Mouse (Mus musculus): ENCODE measurements around the gene Kcnd1. TPM values are rescaled to one million over a fixed set of nuclear protein-coding genes. Genes with fewer than 3 reads are reported as not detected.

Gene Kcnd1
- total RNA-seq, 1 experiment, result 3.1 TPM

- Histone ChIP-seq H3K9ac (ENCODE audit: insufficient read depth, low read depth, low read length, poor library complexity, severe bottlenecking) (no peak overlapping the region), H3K4me3 (ENCODE audit: insufficient read depth in 1 of 2, low read depth in 1 of 2, low read length in 2 of 2, poor library complexity in 1 of 2, severe bottlenecking in 1 of 2) (no peak overlapping the region), H3K36me3 (ENCODE audit: control insufficient read depth, insufficient read depth, low read length, poor library complexity, severe bottlenecking) (peaks cover 4% of the 10 kb centered on the region; the same call in 1 of the 2 replicates), H3K4me1 (ENCODE audit: control insufficient read depth in 2 of 2, insufficient read depth in 2 of 2, low read length in 2 of 2, poor library complexity in 1 of 2) (no peaks in the 10 kb centered on the region), H3K27ac (ENCODE audit: insufficient read depth, low read depth, low read length, poor library complexity, severe bottlenecking) (no peak overlapping the region), H3K9me3 (ENCODE audit: control insufficient read depth, insufficient read depth, low read depth, low read length) (no peaks in the 10 kb centered on the region)
- no peak for DNase-seq (ENCODE audit: low read depth, low spot score)
- in situ Hi-C loops (cut with MboI; ENCODE audit: low sequenced_read_pairs in 2 of 2, unreplicated experiment in 2 of 2), result no loop called here
- TF ChIP-seq ZNF384 (IDR thresholded peaks at IDR 0.05; ENCODE audit: low read depth, low read length), result no peak
- no peak for TF ChIP-seq CHD2 (IDR thresholded peaks at IDR 0.05; ENCODE audit: low read depth, low read length)
- TF ChIP-seq HCFC1 (IDR thresholded peaks at IDR 0.05; ENCODE audit: borderline replicate concordance, insufficient read depth, low read length), result no peak
- TF ChIP-seq ZC3H11A (IDR thresholded peaks at IDR 0.05; ENCODE audit: borderline replicate concordance, low read depth, low read length), result no peak
- no peak for TF ChIP-seq MAFK (IDR thresholded peaks at IDR 0.05; ENCODE audit: insufficient read depth, low read depth, low read length)
These were observed 25.8 kb downstream of the Kcnd1 start for GRCm38 (mm10) chrX:7847845-7848244.

GRCm38 (mm10) chrX:7854578-7854977 is 32.5 kb downstream of the Kcnd1 start:
- Histone ChIP-seq H3K36me3 (ENCODE audit: control insufficient read depth, insufficient read depth, low read length, poor library complexity, severe bottlenecking) (peaks cover 3% of the 10 kb centered on the region), H3K27ac (ENCODE audit: insufficient read depth, low read depth, low read length, poor library complexity, severe bottlenecking) (no peak overlapping the region), H3K4me3 (ENCODE audit: insufficient read depth in 1 of 2, low read depth in 1 of 2, low read length in 2 of 2, poor library complexity in 1 of 2, severe bottlenecking in 1 of 2) (no peak overlapping the region), H3K9ac (ENCODE audit: insufficient read depth, low read depth, low read length, poor library complexity, severe bottlenecking) (no peak overlapping the region), H3K4me1 (ENCODE audit: control insufficient read depth in 2 of 2, insufficient read depth in 2 of 2, low read length in 2 of 2, poor library complexity in 1 of 2) (no peaks in the 10 kb centered on the region), H3K9me3 (ENCODE audit: control insufficient read depth, insufficient read depth, low read depth, low read length) (no peaks in the 10 kb centered on the region)
- TF ChIP-seq ZC3H11A (IDR thresholded peaks at IDR 0.05; ENCODE audit: borderline replicate concordance, low read depth, low read length), result no peak
- no peak for TF ChIP-seq CHD2 (IDR thresholded peaks at IDR 0.05; ENCODE audit: low read depth, low read length)
- TF ChIP-seq HCFC1 (IDR thresholded peaks at IDR 0.05; ENCODE audit: borderline replicate concordance, insufficient read depth, low read length), result no peak
- TF ChIP-seq MAFK (IDR thresholded peaks at IDR 0.05; ENCODE audit: insufficient read depth, low read depth, low read length), result no peak
- TF ChIP-seq ZNF384 (IDR thresholded peaks at IDR 0.05; ENCODE audit: low read depth, low read length), result no peak
- in situ Hi-C loops (cut with MboI; ENCODE audit: low sequenced_read_pairs in 2 of 2, unreplicated experiment in 2 of 2), result no loop called here
- peak; percentile 15 for DNase-seq (ENCODE audit: low read depth, low spot score)

GRCm38 (mm10) chrX:7859191-7859753 is 37.2 kb downstream of the Kcnd1 start:
- H3K36me3 ChIP-seq (ENCODE audit: control insufficient read depth, insufficient read depth, low read length, poor library complexity, severe bottlenecking), result no peaks in the 10 kb centered on the region; the same call in 1 of the 2 replicates
- H3K4me1 ChIP-seq (ENCODE audit: control insufficient read depth in 2 of 2, insufficient read depth in 2 of 2, low read length in 2 of 2, poor library complexity in 1 of 2), result no peaks in the 10 kb centered on the region
- H3K4me3 ChIP-seq (ENCODE audit: insufficient read depth in 1 of 2, low read depth in 1 of 2, low read length in 2 of 2, poor library complexity in 1 of 2, severe bottlenecking in 1 of 2), result no peak overlapping the region
- DNase-seq (ENCODE audit: low read depth, low spot score), result no peak
- H3K9me3 ChIP-seq (ENCODE audit: control insufficient read depth, insufficient read depth, low read depth, low read length), result no peaks in the 10 kb centered on the region
- in situ Hi-C loops (cut with MboI; ENCODE audit: low sequenced_read_pairs in 2 of 2, unreplicated experiment in 2 of 2), result no loop called here
- TF ChIP-seq MAFK (IDR thresholded peaks at IDR 0.05; ENCODE audit: insufficient read depth, low read depth, low read length) (no peak), ZC3H11A (IDR thresholded peaks at IDR 0.05; ENCODE audit: borderline replicate concordance, low read depth, low read length) (no peak), HCFC1 (IDR thresholded peaks at IDR 0.05; ENCODE audit: borderline replicate concordance, insufficient read depth, low read length) (no peak), CHD2 (IDR thresholded peaks at IDR 0.05; ENCODE audit: low read depth, low read length) (no peak), ZNF384 (IDR thresholded peaks at IDR 0.05; ENCODE audit: low read depth, low read length) (no peak)
- H3K27ac ChIP-seq (ENCODE audit: insufficient read depth, low read depth, low read length, poor library complexity, severe bottlenecking), result no peak overlapping the region
- H3K9ac ChIP-seq (ENCODE audit: insufficient read depth, low read depth, low read length, poor library complexity, severe bottlenecking), result no peak overlapping the region

- peaks cover 0 to 6% of the 10 kb centered on the region in 2 experiments; a peak in 2 of 4 replicates for H3K4me1 ChIP-seq (ENCODE audit: control insufficient read depth in 2 of 2, insufficient read depth in 2 of 2, low read length in 2 of 2, poor library complexity in 1 of 2)
- H3K9ac ChIP-seq (ENCODE audit: insufficient read depth, low read depth, low read length, poor library complexity, severe bottlenecking), result no peak overlapping the region
- H3K4me3 ChIP-seq (ENCODE audit: insufficient read depth in 1 of 2, low read depth in 1 of 2, low read length in 2 of 2, poor library complexity in 1 of 2, severe bottlenecking in 1 of 2), result no peak overlapping the region
- in situ Hi-C loops (cut with MboI; ENCODE audit: low sequenced_read_pairs in 2 of 2, unreplicated experiment in 2 of 2), result no loop called here
- H3K9me3 ChIP-seq (ENCODE audit: control insufficient read depth, insufficient read depth, low read depth, low read length), result no peaks in the 10 kb centered on the region
- no peak for DNase-seq (ENCODE audit: low read depth, low spot score)
- TF ChIP-seq ZNF384 (IDR thresholded peaks at IDR 0.05; ENCODE audit: low read depth, low read length) (no peak), ZC3H11A (IDR thresholded peaks at IDR 0.05; ENCODE audit: borderline replicate concordance, low read depth, low read length) (no peak), MAFK (IDR thresholded peaks at IDR 0.05; ENCODE audit: insufficient read depth, low read depth, low read length) (no peak), CHD2 (IDR thresholded peaks at IDR 0.05; ENCODE audit: low read depth, low read length) (no peak), HCFC1 (IDR thresholded peaks at IDR 0.05; ENCODE audit: borderline replicate concordance, insufficient read depth, low read length) (no peak)
- H3K27ac ChIP-seq (ENCODE audit: insufficient read depth, low read depth, low read length, poor library complexity, severe bottlenecking), result no peak overlapping the region
- peaks cover 6% of the 10 kb centered on the region for H3K36me3 ChIP-seq (ENCODE audit: control insufficient read depth, insufficient read depth, low read length, poor library complexity, severe bottlenecking)
These were observed 41.1 kb downstream of the Kcnd1 start for GRCm38 (mm10) chrX:7863181-7863580.

All from ES-E14 (cell line).